Mouse (Mus musculus): ENCODE results near the gene Slc30a9. TPM values are rescaled to one million over a fixed set of nuclear protein-coding genes. Genes with fewer than 3 reads are reported as not detected.

The Slc30a9 gene
- polyA plus RNA-seq, 1 experiment, result 14.2 TPM

DNA sequence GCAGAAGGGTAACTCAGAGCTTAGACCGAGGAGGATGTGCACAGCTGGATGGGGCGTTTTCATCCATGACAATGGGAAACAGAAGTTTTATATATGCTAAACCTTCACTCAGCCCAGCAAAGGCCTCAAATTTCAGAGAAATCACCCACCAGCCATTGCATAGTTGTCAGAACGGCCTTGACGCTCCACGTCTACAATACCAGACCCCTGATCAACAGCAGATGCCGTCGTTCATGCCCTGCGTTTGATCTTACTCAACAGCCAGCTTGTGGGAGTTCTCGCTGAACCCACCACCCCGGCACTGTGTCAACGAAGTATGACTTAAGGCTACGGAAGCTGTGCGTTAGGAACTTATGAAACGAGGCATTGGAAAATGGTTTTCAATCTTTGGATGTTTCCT lies 90.4 kb downstream of the Slc30a9 start:
- TF ChIP-seq CTCF (IDR thresholded peaks at IDR 0.05; ENCODE audit: extremely low read depth, insufficient read depth, insufficient read length, insufficient replicate concordance) (no peak), POLR2A (IDR thresholded peaks at IDR 0.05; ENCODE audit: low read depth, low read length) (no peak)
- peaks cover 10% of the 10 kb centered on the region for H3K4me1 ChIP-seq (ENCODE audit: control insufficient read depth, insufficient read depth, insufficient read length)
- 96% methylated on average over 14 of the region's 14 CpGs for WGBS

DNA sequence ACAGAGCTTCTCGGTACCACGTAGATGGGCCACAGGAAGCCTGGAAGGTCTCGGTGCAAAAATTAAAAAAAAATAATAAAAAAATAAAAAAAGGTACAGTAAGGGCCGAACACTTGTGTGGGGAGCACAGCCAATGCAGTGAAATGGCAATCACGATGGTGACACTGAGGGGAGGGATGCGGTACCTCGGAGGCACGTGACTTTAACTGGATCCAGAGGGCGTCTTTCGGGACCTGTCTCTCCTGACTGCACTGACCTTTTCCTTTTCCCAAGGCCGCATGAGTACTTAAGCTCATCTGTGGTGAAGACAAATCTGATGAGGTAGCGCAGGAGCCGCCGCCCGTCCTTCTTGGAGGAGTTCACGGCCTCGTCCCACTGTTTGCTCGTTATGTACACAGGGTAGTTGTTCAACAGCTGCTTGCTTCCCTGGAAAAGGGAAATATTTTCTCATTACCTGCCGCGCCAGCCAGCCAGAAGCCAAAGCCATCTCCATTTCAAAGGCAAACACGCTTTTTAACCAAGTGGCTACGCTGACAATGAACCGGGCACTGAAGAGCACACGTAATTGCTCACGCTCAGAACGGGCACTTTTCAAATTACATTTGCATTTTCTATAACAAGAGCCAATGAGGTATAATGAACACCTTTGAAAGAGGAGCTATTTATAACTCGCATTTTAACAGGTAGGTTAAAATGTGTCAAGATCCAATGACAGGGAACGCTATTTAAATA lies 93.3 kb downstream of the Slc30a9 start:
- no peak for DNase-seq (ENCODE audit: low read depth in 1 of 2, low spot score in 2 of 2)
- H3K27me3 ChIP-seq (ENCODE audit: control insufficient read depth, insufficient read depth, low read length), result no peaks in the 10 kb centered on the region
- WGBS, result 94% methylated on average over 28 of the region's 28 CpGs
- H3K27ac ChIP-seq (ENCODE audit: insufficient read depth, low read length), result no peak overlapping the region
- H3K36me3 ChIP-seq (ENCODE audit: control insufficient read depth, insufficient read depth, low read length), result no peaks in the 10 kb centered on the region
- no peak overlapping the region for H3K4me3 ChIP-seq (ENCODE audit: extremely low read depth, insufficient read depth, insufficient read length)
- H3K4me1 ChIP-seq (ENCODE audit: control insufficient read depth, insufficient read depth, insufficient read length), result peaks cover 13% of the 10 kb centered on the region
- TF ChIP-seq POLR2A (IDR thresholded peaks at IDR 0.05; ENCODE audit: low read depth, low read length) (no peak), CTCF (IDR thresholded peaks at IDR 0.05; ENCODE audit: extremely low read depth, insufficient read depth, insufficient read length, insufficient replicate concordance) (no peak)

More for the DNA sequence above, 90.4 kb downstream of the Slc30a9 start:
- H3K4me3 ChIP-seq (ENCODE audit: extremely low read depth, insufficient read depth, insufficient read length), result no peak overlapping the region
- H3K27ac ChIP-seq (ENCODE audit: insufficient read depth, low read length), result no peak overlapping the region
- H3K27me3 ChIP-seq (ENCODE audit: control insufficient read depth, insufficient read depth, low read length), result no peaks in the 10 kb centered on the region
- H3K36me3 ChIP-seq (ENCODE audit: control insufficient read depth, insufficient read depth, low read length), result no peaks in the 10 kb centered on the region
- DNase-seq (ENCODE audit: low read depth in 1 of 2, low spot score in 2 of 2), result no peak

- no peak overlapping the region for H3K27ac ChIP-seq (ENCODE audit: insufficient read depth, low read length)
- WGBS, result 67% methylated on average over 12 of the region's 12 CpGs
- no peak for DNase-seq (ENCODE audit: low read depth in 1 of 2, low spot score in 2 of 2)
- peaks cover 11% of the 10 kb centered on the region; the same call in 1 of the 2 replicates for H3K4me1 ChIP-seq (ENCODE audit: control insufficient read depth, insufficient read depth, insufficient read length)
- no peaks in the 10 kb centered on the region for H3K27me3 ChIP-seq (ENCODE audit: control insufficient read depth, insufficient read depth, low read length)
- H3K36me3 ChIP-seq (ENCODE audit: control insufficient read depth, insufficient read depth, low read length), result no peaks in the 10 kb centered on the region
- no peak overlapping the region for H3K4me3 ChIP-seq (ENCODE audit: extremely low read depth, insufficient read depth, insufficient read length)
- TF ChIP-seq CTCF (IDR thresholded peaks at IDR 0.05; ENCODE audit: extremely low read depth, insufficient read depth, insufficient read length, insufficient replicate concordance) (no peak), POLR2A (IDR thresholded peaks at IDR 0.05; ENCODE audit: low read depth, low read length) (no peak)
Measured at GRCm38 (mm10) chr5:67400608-67401480, 94.1 kb downstream of the Slc30a9 start.

GRCm38 (mm10) chr5:67401612-67402011 lies 94.9 kb downstream of the Slc30a9 start:
- Histone ChIP-seq H3K27me3 (ENCODE audit: control insufficient read depth, insufficient read depth, low read length) (no peaks in the 10 kb centered on the region), H3K27ac (ENCODE audit: insufficient read depth, low read length) (no peak overlapping the region), H3K36me3 (ENCODE audit: control insufficient read depth, insufficient read depth, low read length) (no peaks in the 10 kb centered on the region), H3K4me1 (ENCODE audit: control insufficient read depth, insufficient read depth, insufficient read length) (peaks cover 11% of the 10 kb centered on the region; the same call in 1 of the 2 replicates), H3K4me3 (ENCODE audit: extremely low read depth, insufficient read depth, insufficient read length) (no peak overlapping the region)
- 44% methylated on average over 9 of the region's 9 CpGs for WGBS
- TF ChIP-seq POLR2A (IDR thresholded peaks at IDR 0.05; ENCODE audit: low read depth, low read length) (no peak), CTCF (IDR thresholded peaks at IDR 0.05; ENCODE audit: extremely low read depth, insufficient read depth, insufficient read length, insufficient replicate concordance) (no peak)
- no peak for DNase-seq (ENCODE audit: low read depth in 1 of 2, low spot score in 2 of 2)

DNA sequence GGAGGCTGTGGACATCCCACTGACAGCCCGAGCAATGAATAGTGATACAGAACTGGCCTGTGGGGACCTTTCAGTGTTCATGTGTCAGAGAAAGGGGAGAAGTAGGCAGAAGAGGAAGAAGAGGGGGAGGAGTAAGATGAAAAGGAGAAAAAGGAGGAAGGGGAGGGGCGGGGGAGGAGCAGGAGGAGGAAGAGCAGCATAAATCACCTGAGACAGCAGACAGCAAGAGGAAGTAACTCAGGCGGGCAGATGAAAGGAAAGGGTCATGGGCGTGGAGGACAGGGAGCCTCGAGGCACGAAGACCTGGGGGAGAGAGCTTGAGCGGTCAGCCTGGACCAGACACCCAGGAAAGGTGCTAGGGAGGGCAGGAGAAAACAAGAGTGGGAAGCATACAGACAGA lies 97.6 kb downstream of the Slc30a9 start:
- 12% methylated on average over 7 of the region's 7 CpGs for WGBS
- no peak for TF ChIP-seq CTCF (IDR thresholded peaks at IDR 0.05; ENCODE audit: extremely low read depth, insufficient read depth, insufficient read length, insufficient replicate concordance)
- TF ChIP-seq POLR2A (IDR thresholded peaks at IDR 0.05; ENCODE audit: low read depth, low read length), result no peak; the same call in 1 of the 2 replicates
- Histone ChIP-seq H3K27ac (ENCODE audit: insufficient read depth, low read length) (no peak overlapping the region), H3K4me3 (ENCODE audit: extremely low read depth, insufficient read depth, insufficient read length) (peak overlapping the region; percentile 26; the same call in 1 of the 2 replicates), H3K4me1 (ENCODE audit: control insufficient read depth, insufficient read depth, insufficient read length) (peaks cover 11% of the 10 kb centered on the region; the same call in 1 of the 2 replicates), H3K27me3 (ENCODE audit: control insufficient read depth, insufficient read depth, low read length) (no peaks in the 10 kb centered on the region), H3K36me3 (ENCODE audit: control insufficient read depth, insufficient read depth, low read length) (no peaks in the 10 kb centered on the region)
- no peak for DNase-seq (ENCODE audit: low read depth in 1 of 2, low spot score in 2 of 2)

DNA sequence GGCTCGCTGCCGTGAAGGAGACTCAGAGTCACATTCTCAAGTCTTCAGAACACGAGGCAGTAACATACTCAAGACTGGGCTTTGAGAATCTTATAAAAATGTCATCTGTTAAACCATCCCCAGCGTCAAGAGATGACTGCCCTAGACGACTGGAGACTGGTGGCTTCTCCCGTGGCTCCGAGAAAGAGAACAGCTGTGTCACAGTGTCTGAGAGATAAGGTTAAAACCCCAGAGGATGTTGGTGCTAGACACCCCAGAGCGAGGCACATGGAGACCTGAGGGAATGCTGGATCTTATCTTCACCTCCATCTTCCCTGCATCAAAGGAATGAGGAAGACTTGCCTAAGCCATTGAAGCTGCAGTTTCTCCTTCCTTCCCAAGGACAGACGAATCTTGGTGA lies 98.2 kb downstream of the Slc30a9 start:
- WGBS, result 58% methylated on average over 9 of the region's 9 CpGs
- no peak overlapping the region for H3K27ac ChIP-seq (ENCODE audit: insufficient read depth, low read length)
- TF ChIP-seq POLR2A (IDR thresholded peaks at IDR 0.05; ENCODE audit: low read depth, low read length), result no peak; the same call in 1 of the 2 replicates
- no peak for TF ChIP-seq CTCF (IDR thresholded peaks at IDR 0.05; ENCODE audit: extremely low read depth, insufficient read depth, insufficient read length, insufficient replicate concordance)
- peaks cover 11% of the 10 kb centered on the region; the same call in 1 of the 2 replicates for H3K4me1 ChIP-seq (ENCODE audit: control insufficient read depth, insufficient read depth, insufficient read length)
- no peaks in the 10 kb centered on the region for H3K36me3 ChIP-seq (ENCODE audit: control insufficient read depth, insufficient read depth, low read length)
- no peak for DNase-seq (ENCODE audit: low read depth in 1 of 2, low spot score in 2 of 2)
- no peak overlapping the region for H3K4me3 ChIP-seq (ENCODE audit: extremely low read depth, insufficient read depth, insufficient read length)
- no peaks in the 10 kb centered on the region for H3K27me3 ChIP-seq (ENCODE audit: control insufficient read depth, insufficient read depth, low read length)

Other genes with a start within 250 kb of the Slc30a9 start
- not detected in 2 replicates for gene Phox2b, start 207.7 kb upstream of the Slc30a9 start, polyA plus RNA-seq (2012; rRNA removed)
- gene Tmem33, start 46.4 kb upstream of the Slc30a9 start, polyA plus RNA-seq (2012; rRNA removed), result 56.6 and 61.4 TPM in 2 replicates
- 0.69 and 1.1 TPM in 2 replicates for gene Bend4, start 121.4 kb downstream of the Slc30a9 start, polyA plus RNA-seq (2012; rRNA removed)